Mouse (Mus musculus): ENCODE results near the gene Sebox. TPM values are rescaled to one million over a fixed set of nuclear protein-coding genes. Genes with fewer than 3 reads are reported as not detected.
"Not testable (repeated sequence)": the region's sequence is repeated elsewhere in the genome, so short reads cannot be mapped to it uniquely, and the experiment has no call there.

The Sebox gene
- polyA plus RNA-seq, 1 experiment from 2014 or later: not detected

DNA sequence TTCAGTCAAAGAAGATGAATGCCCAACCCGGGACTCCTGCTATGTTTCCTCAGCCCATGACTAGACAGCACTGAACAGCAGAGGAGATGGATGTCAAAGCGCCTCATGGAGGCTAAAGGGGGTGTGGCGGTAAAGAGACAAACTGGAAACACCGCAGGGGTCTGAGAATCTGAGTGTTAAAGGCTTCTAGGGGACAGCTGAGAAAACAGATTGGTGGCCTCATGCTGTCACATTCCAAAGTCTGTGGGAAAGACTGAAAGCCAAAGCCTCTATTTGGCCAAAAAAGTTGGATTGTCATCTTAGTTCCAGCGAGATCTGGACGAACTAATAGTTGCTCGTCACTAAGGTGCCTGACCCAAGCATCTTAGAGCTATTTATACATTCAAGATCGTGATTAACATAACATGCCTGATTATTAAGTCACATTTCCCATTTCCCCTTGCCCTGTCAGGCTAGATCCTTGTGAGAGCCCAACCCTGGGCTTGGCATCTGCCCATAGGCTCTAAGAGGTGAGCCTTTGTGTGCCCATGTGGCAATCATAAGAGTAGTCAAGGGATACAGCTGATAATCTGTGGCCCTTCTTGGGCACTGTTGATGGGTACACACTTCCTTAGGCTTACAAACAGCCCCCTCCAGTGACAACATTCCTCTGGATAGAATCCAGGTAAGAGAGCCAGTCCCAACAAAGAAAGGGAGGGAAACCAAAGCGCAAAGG lies 20.2 kb downstream of the Sebox start:
- H3K9ac ChIP-seq: no peak overlapping the region
- H3K27me3 ChIP-seq: no peaks in the 10 kb centered on the region
- WGBS: 69% methylated on average over 9 of the region's 9 CpGs
- no peak overlapping the region for H3K4me3 ChIP-seq
- peaks cover 98% of the 10 kb centered on the region for H3K36me3 ChIP-seq
- ATAC-seq (ENCODE audit: borderline replicate concordance, extremely low read depth, low FRiP score, low TSS enrichment): no peak
- no peaks in the 10 kb centered on the region for H3K4me1 ChIP-seq
- no peak overlapping the region for H3K27ac ChIP-seq
- no peaks in the 10 kb centered on the region for H3K9me3 ChIP-seq
- H3K4me2 ChIP-seq: no peak overlapping the region

DNA sequence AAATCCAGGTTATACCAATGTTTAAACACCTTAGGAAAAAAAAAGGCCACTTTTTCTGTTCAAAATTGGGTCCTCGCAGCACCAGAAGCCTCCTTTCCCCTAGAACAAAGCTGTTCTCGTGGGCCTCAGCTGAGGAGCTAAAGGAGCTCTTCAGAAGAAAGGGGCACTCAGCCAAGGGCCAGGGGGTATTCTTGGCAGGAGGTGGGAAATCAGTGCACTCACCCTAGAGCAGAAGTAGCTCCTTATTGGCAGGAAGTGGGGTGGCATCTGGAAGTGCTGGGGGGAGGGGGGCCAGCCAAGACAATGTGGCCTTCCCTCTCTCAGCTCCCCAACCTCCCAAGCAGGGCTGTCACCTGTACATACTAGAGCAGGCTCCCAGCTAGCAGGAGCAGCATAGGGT lies 21.6 kb downstream of the Sebox start:
- Histone ChIP-seq H3K9ac (no peak overlapping the region), H3K27me3 (no peaks in the 10 kb centered on the region), H3K27ac (0 out of 2 replicates have a peak overlapping the region, but pooled peaks have one; percentile 2), H3K4me3 (no peak overlapping the region), H3K36me3 (peaks cover 96% of the 10 kb centered on the region), H3K4me2 (no peak overlapping the region), H3K9me3 (no peaks in the 10 kb centered on the region), H3K4me1 (no peaks in the 10 kb centered on the region)
- WGBS: 63% methylated on average over 2 of the region's 2 CpGs
- no peak for ATAC-seq (ENCODE audit: borderline replicate concordance, extremely low read depth, low FRiP score, low TSS enrichment)

DNA sequence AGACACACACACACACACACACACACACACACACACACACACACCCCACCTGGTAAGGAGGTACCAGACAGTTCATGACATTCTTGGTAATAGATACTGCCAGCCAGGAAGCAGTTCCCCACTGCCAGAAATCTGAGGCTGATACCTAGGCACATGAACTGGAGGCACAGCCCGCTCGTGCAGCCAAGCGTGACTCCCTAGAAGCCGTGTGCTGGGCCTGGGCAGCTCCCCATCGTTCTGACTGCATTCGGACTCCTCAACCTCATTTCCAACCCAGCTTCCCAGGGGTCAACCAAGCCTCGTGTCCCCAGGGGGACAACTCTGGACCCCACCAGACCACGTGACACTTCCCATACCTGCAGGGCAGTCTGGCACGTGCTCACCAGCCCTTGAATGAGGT lies 25.5 kb downstream of the Sebox start:
- no peaks in the 10 kb centered on the region for H3K9me3 ChIP-seq
- no peak overlapping the region for H3K9ac ChIP-seq
- H3K27me3 ChIP-seq: no peaks in the 10 kb centered on the region
- ATAC-seq (ENCODE audit: borderline replicate concordance, extremely low read depth, low FRiP score, low TSS enrichment): no peak
- 0 out of 2 replicates have a peak, but pooled peaks cover 3% of the 10 kb centered on the region for H3K4me1 ChIP-seq
- 87% methylated on average over 9 of the region's 9 CpGs for WGBS
- peaks cover 67% of the 10 kb centered on the region for H3K36me3 ChIP-seq
- no peak overlapping the region for H3K4me2 ChIP-seq
- no peak overlapping the region for H3K4me3 ChIP-seq
- H3K27ac ChIP-seq: no peak overlapping the region

DNA sequence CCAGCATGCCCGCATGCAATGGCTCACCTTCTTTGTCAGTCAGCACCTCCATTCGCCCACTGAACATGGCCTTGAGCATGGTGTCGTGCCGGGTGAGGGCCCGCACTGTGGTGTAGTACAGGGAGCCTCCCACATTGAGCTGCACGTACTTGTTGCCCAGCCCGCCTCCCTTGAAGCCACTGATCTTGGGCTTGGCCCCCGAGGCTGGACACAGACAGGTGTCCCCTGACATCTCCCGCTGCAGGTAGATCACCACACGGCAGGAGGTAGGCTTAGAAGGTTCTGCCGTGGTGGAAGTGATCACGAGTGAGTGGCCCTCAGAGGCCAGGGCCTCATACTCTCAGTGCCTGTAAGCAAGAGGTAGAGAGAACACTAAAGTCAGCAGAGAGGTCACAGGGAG lies 26.8 kb downstream of the Sebox start:
- ATAC-seq (ENCODE audit: borderline replicate concordance, extremely low read depth, low FRiP score, low TSS enrichment): no peak
- Histone ChIP-seq H3K9ac (no peak overlapping the region), H3K9me3 (no peaks in the 10 kb centered on the region), H3K4me2 (no peak overlapping the region), H3K36me3 (peaks cover 54% of the 10 kb centered on the region), H3K4me1 (peaks cover 12% of the 10 kb centered on the region), H3K27me3 (no peaks in the 10 kb centered on the region), H3K4me3 (no peak overlapping the region), H3K27ac (no peak overlapping the region; the same call in 1 of the 2 replicates)
- WGBS: 86% methylated on average over 12 of the region's 12 CpGs

DNA sequence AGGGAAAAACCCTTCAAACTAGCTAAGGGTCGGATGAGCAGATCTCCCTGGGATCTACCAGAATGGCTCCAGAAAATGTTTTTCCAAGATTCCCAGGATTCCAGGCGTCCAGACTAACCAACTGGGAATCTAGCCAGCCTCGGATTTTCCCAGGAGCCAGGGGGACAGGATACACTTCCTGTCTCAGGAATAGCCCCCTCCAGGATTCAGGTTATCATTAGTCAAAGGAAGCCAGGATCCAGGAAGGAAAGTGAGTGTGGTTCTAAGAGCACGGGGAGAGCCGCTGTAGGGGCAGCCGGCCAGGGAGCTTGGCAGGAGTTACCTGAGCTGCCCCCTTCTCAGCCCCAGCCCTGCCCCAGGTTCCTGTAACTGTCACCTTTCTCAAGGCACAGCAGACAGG lies 27.8 kb downstream of the Sebox start:
- peak overlapping the region; percentile 16; the same call in 1 of the 2 replicates for H3K4me2 ChIP-seq
- peaks cover 14% of the 10 kb centered on the region for H3K4me1 ChIP-seq
- H3K9me3 ChIP-seq: no peaks in the 10 kb centered on the region
- no peak for ATAC-seq (ENCODE audit: borderline replicate concordance, extremely low read depth, low FRiP score, low TSS enrichment)
- H3K27me3 ChIP-seq: no peaks in the 10 kb centered on the region
- no peak overlapping the region for H3K9ac ChIP-seq
- 51% methylated on average over 6 of the region's 6 CpGs for WGBS
- no peak overlapping the region for H3K4me3 ChIP-seq
- H3K27ac ChIP-seq: peak overlapping the region; percentile 64
- peaks cover 44% of the 10 kb centered on the region for H3K36me3 ChIP-seq

DNA sequence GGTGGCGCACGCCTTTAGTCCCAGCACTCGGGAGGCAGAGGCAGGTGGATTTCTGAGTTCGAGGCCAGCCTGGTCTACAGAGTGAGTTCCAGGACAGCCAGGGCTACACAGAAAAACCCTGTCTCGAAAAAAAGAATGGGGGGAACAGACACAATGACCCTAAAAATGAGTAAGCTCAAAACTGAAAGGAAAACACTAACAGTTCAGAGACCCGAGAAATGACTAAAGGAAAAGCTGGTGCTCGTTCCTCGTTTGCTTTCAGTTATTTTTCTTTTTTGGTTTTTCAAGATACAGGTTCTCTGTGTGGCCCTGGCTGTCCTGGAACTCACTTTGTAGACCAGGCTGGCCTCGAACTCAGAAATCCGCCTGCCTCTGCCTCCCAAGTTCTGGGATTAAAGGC lies 28.3 kb downstream of the Sebox start:
- H3K4me3 ChIP-seq: not testable (repeated sequence)

DNA sequence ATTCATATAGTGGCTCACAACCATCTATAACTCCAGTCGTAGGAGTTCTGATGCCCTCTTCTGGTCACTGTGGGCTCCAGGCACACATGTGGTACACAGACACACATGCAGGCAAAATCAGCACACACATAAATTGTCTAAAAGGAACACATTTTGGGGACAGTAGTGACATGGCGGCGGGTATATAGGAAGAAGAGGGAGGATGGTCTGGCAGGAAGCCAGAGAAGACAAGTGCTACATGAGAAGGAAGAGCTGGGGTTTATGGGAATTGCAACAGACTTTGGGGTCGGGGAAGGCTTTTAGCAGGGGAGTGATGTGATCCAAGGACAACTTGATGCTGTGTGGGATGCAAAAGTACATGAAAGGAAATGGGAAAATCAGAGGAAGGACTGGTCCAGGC lies 31.3 kb downstream of the Sebox start:
- Histone ChIP-seq H3K27ac (peak overlapping the region; percentile 94; the same call in 1 of the 2 replicates), H3K27me3 (no peaks in the 10 kb centered on the region), H3K4me2 (peak overlapping the region; percentile 73), H3K36me3 (peaks cover 18% of the 10 kb centered on the region), H3K9me3 (no peaks in the 10 kb centered on the region), H3K9ac (no peak overlapping the region), H3K4me1 (peaks cover 31% of the 10 kb centered on the region), H3K4me3 (peak overlapping the region; percentile 65)
- no peak for ATAC-seq (ENCODE audit: borderline replicate concordance, extremely low read depth, low FRiP score, low TSS enrichment)
- WGBS: 63% methylated on average over 4 of the region's 4 CpGs

More for the DNA sequence above, 28.3 kb downstream of the Sebox start:
- not testable (repeated sequence) for ATAC-seq (ENCODE audit: borderline replicate concordance, extremely low read depth, low FRiP score, low TSS enrichment); H3K9ac ChIP-seq; H3K9me3 ChIP-seq; H3K27me3 ChIP-seq
- peak overlapping the region; percentile 64 for H3K27ac ChIP-seq
- peaks cover 14% of the 10 kb centered on the region for H3K4me1 ChIP-seq
- peak overlapping the region; percentile 16; the same call in 1 of the 2 replicates for H3K4me2 ChIP-seq
- 81% methylated on average over 9 of the region's 10 CpGs for WGBS
- H3K36me3 ChIP-seq: peaks cover 39% of the 10 kb centered on the region

DNA sequence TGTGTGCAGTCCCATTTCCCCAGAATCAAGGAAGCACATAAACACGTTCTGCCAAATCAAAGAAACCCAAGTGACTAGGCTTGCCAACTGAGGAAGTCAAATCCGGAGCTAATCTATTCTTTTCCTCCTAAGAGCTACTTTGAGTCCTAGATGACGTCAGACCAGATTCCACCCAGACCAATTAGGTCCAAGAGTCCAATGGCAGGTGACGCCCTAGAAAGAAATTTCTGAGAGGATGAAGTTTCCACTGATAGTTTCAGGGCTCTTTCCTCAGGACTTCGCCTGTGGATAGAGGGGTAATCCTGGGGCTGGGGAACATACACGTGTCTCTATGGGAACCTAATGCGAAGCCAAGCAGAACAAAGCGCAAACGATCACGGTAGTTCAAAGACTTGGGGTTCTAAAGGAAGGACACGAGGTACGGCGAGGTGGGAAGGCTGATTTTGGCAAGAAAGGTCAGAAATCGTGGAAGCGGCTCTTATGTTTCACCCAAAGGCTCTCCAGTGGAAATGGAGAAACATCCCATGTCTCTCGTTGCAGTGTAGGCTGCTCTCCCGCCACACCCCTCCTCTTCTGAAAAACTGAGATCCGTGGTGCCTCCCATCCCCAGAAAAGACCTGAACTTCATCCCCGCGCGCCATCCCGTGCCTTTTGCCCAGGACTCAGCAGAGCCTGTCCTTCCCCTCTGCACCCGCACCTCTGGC lies 32.3 kb downstream of the Sebox start:
- WGBS: under 1% methylated on average over 23 of the region's 23 CpGs
- peaks cover 21% of the 10 kb centered on the region for H3K36me3 ChIP-seq
- H3K27me3 ChIP-seq: no peaks in the 10 kb centered on the region
- H3K9ac ChIP-seq: peak overlapping the region; percentile 70
- H3K4me1 ChIP-seq: peaks cover 28% of the 10 kb centered on the region
- H3K9me3 ChIP-seq: no peaks in the 10 kb centered on the region
- ATAC-seq (ENCODE audit: borderline replicate concordance, extremely low read depth, low FRiP score, low TSS enrichment): peak; percentile 6; the same call in 1 of the 2 replicates
- H3K4me3 ChIP-seq: peak overlapping the region; percentile 65
- peak overlapping the region; percentile 94 for H3K27ac ChIP-seq
- H3K4me2 ChIP-seq: peak overlapping the region; percentile 73

DNA sequence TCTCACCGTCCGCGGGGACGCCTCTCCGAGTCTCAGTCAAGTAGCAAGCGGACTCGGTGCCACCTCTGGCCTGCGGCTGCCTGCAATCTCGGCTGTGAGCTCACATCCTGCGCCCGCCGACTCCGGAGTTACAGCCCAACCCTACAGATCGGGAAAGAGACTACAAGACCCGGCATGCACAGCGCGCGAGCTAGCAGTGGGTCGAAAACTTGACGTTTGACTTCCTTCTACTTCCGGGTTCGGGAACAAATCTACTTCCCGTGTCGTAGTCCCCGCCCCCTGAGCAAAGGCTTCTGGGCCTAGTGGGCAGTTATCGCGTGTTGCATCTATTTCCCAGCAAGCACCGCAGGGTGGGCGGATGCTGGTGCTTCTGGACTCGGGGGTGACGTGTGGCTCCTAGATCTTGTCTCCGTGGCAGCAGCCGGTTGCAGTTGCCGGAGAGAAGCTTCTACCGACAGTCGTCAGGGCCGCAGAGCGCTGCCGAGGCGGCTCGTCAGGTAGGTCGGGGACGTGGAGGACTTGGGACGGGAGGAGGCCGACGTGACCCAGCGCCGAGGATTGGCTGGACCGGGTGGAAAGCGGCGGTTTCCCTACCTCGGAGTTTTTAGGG lies 32.9 kb downstream of the Sebox start, which contains the start of the genes Tnfaip1 and Ift20:
Gene Tnfaip1 (minus strand): TSS at position 253 of the 610 bp plus-strand sequence.
Gene Ift20 (plus strand): TSS at position 282 of the 610 bp plus-strand sequence.
- H3K9me3 ChIP-seq: no peaks in the 10 kb centered on the region
- under 1% methylated on average over 52 of the region's 52 CpGs for WGBS
- H3K4me2 ChIP-seq: peak within 1 kb of the TSS; percentile 73
- H3K4me3 ChIP-seq: peak within 1 kb of the TSS; percentile 65
- H3K27ac ChIP-seq: peak within 1 kb of the TSS; percentile 94
- peak within 1 kb of the TSS; percentile 72 for H3K9ac ChIP-seq
- peak; percentile 98 for ATAC-seq (ENCODE audit: borderline replicate concordance, extremely low read depth, low FRiP score, low TSS enrichment)
- H3K36me3 ChIP-seq: peaks cover 27% of the 10 kb centered on the region
- peaks cover 28% of the 10 kb centered on the region for H3K4me1 ChIP-seq
- H3K27me3 ChIP-seq: no peaks in the 10 kb centered on the region

DNA sequence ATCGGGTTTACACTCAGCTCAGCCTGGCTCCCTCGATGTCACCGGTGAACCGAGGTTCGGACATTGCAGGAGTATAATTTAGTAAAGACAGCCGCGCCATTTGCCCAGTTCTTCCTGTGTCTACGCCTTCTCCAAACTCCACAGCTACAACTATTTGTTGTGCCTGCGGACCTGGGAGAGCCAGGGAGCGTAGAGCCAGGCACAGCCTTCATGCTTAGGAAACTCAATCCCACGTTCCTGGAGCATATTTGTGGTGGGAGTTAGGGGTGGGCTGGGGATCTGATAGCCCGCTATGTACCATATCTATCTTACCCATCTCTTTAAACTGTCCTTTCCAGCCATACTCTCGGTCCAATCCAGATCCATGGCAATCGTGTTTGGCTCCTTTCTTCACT lies 33.4 kb downstream of the Sebox start:
- H3K4me3 ChIP-seq: peak overlapping the region; percentile 65
- H3K27me3 ChIP-seq: no peaks in the 10 kb centered on the region
- peak; percentile 10; the same call in 1 of the 2 replicates for ATAC-seq (ENCODE audit: borderline replicate concordance, extremely low read depth, low FRiP score, low TSS enrichment)
- WGBS: 2% methylated on average over 14 of the region's 14 CpGs
- peaks cover 29% of the 10 kb centered on the region for H3K36me3 ChIP-seq
- H3K9me3 ChIP-seq: no peaks in the 10 kb centered on the region
- peak overlapping the region; percentile 73 for H3K4me2 ChIP-seq
- H3K9ac ChIP-seq: peak overlapping the region; percentile 72
- H3K27ac ChIP-seq: peak overlapping the region; percentile 65
- peaks cover 28% of the 10 kb centered on the region for H3K4me1 ChIP-seq

DNA sequence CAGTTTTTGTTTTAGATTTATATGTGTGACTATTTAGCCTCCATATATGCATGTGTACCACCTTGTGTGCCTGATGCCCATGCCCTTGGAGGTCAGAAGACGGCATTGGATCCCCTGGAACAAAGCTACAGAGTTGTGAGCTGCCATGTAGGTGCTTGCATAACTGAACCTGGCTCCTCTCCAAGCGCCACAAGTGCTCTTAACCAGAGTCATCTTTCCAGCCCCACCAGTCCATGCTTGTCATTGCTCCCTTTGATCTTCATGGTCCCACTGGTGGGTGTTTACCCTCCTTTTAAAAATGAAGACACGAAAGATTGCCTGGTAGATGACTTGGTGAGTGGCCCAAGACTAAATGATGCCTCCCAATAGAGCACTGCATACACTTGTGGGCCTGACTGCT lies 37.1 kb downstream of the Sebox start:
- Histone ChIP-seq H3K4me2 (no peak overlapping the region), H3K9me3 (no peaks in the 10 kb centered on the region), H3K27ac (no peak overlapping the region), H3K4me1 (peaks cover 16% of the 10 kb centered on the region), H3K4me3 (no peak overlapping the region), H3K27me3 (no peaks in the 10 kb centered on the region), H3K36me3 (peaks cover 42% of the 10 kb centered on the region), H3K9ac (no peak overlapping the region)
- no peak for ATAC-seq (ENCODE audit: borderline replicate concordance, extremely low read depth, low FRiP score, low TSS enrichment)
- 55% methylated on average over 3 of the region's 3 CpGs for WGBS
